Mouse (Mus musculus) layer of hippocampus, adult 9-11 months (tissue): ENCODE data around the gene Ereg.

Experiments
- DNase-seq: peaks from one replicate; pipeline ENCODE4 v3.0.0; 2022

Ereg gene

DNA sequence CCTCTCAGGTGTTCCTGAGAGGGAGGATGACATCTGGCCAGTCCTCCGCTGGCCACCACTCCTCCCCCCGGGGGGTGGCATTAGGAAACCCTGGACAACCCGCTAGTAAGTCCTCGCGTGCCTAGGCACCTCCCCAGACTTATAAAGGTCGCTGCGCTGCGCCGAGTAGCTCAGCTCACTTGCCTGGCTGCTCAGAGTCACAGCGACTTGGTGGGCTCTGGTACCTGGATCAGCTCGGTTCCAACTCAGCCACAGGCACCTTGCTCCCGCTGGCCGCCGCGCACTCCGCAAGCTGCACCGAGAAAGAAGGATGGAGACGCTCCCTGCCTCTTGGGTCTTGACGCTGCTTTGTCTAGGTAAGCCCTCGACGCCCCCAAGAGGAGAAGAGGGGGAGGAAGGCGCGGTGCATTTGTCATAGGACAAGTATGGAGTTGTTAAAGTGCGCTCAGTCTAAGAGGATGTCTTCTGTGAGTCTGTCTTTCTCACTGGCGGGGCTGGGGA lies at the start of gene Ereg:
Gene Ereg (plus strand): TSS at position 173 of the 501 bp plus-strand sequence.
- DNase-seq: no peak

- DNase-seq: no peak
Measured at GRCm38 (mm10) chr5:91027164-91027563, 47.3 kb upstream of the Ereg start, which contains the start of gene Epgn. Epgn (plus strand) TSS chr5:91027464.

DNA sequence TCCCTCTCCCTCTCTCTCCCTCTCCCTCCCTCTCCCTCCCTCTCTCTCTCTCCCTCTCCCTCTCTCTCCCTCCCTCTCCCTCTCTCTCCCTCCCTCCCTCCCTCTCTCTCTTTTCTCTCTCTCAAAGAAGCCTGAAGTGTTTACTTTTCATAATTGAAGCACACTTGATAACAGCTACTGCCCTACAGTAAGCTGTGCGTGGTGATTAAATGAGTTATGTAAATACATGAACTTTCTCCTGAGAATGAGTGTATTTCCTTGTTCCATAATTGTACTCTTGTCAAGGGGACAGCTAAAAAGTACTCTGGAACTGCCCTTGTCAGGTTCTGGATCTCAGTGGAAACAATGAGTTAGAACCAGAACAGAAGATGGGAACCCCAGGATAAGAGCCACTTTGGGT lies 46.6 kb upstream of the Ereg start:
- no peak for DNase-seq

DNA sequence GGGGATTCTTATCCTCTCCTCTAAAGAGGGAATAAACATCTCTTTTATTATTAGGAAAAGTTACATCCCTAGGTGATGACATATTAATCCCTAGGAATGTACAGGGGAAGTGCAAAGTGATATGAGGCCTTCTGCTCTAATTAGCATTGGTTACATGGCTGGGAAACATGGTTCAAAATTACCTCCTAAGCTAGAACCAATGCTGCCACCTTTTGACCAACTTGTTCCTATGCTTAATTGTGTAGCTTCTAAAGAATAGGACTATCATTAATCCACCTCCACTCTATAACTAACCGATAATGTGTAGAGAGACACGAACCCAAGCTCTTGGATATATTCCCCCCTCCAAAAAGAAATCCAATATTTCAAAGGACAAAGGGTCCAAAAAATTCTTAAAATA lies 43.8 kb upstream of the Ereg start:
- DNase-seq: no peak

DNA sequence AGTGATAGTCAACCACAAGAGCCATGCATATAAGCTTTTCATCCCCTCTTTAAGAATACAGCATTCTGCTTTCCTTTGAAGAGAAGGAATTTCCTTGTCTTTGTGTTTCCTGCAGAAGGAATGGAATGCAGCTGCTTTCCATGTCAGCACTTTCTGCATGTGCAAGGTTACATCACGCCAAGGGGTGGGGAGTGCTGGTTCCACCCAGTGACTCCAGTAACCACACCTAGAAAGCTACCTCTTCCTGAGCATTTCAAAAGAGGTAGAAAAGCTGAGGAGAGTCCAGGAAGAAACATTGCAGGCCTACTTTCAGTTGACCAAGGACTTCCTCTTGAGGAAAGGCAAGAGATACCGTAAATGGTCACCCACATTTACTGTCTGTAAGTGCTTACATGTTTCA lies 39.1 kb upstream of the Ereg start:
- no peak for DNase-seq

GRCm38 (mm10) chr5:91036628-91037027 lies 37.8 kb upstream of the Ereg start:
- DNase-seq: no peak

DNA sequence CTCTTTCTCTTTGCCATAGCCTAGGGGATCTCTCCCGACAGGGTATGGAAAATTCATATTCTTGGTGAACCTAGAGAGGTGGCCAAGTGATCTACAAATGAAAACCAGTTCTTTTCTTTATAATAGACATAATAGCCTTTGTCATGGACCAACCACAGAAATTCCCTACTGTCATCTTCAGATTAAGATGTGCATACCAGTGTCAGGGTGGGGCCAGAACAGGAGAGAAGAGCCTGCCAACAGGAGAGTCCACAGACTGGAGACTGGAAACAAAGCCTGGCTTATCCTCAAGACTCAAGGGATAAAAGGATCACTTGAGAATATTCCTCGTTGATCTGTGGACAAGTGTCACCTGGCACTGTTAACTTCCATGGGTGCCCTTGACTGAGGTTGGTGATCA lies 36.7 kb upstream of the Ereg start:
- no peak for DNase-seq

DNA sequence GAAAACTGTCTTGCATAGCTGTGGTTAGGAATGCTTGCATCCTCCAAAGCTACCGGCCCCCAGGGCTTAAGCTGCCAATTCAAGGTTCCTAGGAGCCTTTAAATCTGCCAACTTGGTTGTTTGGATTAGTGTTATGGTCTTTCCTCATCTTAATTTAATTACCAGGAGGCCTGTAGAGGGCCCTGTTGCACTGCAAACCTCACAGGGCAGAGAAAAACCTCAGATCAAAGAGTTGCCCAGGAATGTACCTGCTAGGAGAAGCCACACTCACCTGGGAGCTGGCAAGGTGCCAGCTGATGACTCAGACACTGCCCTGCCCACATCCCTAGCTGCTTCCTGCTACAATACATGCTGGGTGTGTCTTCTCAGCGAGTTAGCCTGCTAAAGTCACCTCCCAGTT lies 35.9 kb upstream of the Ereg start:
- DNase-seq: peak; percentile 6

DNA sequence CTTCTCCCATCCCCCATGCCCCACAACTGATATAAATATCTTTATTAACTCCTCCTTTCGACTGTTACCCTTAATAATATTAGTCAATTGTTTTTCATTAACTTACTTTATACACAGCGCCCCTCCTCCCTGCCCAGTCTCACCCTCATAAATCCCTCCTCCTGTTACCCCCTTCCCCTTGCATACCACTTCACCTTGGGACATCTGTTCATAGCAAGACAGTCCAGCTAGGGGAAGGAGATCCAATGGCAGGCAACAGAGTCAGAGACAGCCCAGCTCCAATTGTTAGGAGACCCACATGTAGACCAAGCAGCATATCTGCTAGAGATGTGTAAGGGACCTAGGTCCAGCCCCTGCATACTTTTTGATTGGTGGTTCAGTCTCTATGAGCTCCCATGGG lies 35.5 kb upstream of the Ereg start:
- DNase-seq: no peak

- no peak for DNase-seq
Measured at GRCm38 (mm10) chr5:91047987-91048386, 26.4 kb upstream of the Ereg start.

DNA sequence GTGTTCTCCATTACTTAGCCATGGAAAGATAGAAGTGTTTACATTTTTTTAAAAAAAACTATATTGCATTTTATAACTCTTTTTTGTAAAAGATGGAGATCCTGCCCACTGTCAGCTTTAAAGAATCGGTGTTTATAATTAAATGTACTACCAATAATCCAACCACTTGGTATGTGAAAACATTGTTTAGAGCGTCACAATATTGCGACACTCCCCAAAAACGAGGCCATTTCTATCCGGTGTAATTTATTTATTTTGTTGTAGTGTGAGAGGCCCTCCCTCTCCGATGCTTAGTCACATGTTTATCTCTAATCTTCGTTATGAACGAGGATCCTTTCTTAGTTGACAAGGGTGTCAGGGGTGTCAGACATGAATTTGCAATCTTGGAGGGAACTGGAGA lies 26.0 kb upstream of the Ereg start:
- no peak for DNase-seq

- peak; percentile 10 for DNase-seq
Measured at GRCm38 (mm10) chr5:91072340-91072739, 2.1 kb upstream of the Ereg start.

DNA sequence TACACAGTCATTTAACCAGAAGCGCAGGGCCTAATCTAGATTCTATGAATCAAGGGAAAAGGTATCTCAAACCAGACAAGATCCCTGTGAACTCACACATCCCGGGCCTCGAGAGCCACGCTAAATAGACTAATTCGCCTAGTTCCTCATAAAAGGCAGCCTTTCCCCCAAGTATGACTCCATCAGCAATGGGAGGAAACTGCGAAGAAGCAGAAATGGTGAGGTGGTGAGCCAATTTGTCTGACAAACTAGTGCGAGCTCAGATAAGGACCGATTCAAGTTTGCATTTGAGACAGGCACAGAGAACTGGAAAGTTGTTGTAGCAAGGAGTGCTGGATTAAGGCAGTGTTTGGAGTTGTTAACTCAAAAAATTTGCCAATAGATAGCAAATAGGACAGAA lies 796 bp upstream of the Ereg start:
- no peak for DNase-seq

DNA sequence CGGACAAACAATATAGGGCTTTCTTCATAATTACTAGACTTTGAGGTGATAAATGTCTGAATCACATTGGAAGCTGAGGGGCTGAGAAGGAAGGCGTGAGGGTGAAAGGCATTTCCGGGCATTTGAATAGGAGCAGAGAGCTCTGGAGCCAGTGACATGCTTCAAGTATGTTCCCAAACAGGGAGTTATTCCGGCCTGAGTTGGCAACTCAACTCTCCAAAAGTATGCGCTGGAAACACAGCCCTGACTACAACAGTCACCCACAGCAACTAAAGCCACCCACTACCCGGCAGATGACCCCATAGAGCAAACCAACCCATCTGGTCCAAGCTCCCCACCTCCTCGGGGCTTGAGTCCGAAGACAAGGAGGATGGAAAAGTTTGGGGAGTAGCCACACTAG lies 396 bp upstream of the Ereg start:
- DNase-seq: no peak

DNA sequence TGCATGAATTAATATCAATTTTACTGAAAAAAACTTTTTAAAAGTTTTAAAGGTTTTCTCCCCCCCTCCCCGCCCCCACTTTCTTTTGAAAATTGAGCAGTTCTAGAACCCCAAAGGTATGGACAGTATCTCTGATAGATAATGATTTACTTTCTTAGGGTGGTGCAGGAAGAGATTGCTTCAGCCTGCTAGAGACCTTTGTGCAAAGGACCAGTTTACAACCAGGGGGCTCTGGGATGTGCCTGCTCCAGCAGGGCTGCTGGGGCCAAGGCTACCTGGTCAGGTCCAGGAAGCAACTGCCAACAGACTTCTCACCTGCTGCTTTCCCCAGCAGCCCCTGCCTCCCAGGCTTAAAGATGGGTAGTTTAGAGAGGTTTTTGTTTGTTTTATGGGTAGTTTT lies 599 bp downstream of the Ereg start:
- DNase-seq: no peak

GRCm38 (mm10) chr5:91083016-91083415 lies 8.6 kb downstream of the Ereg start:
- no peak for DNase-seq

- no peak for DNase-seq
Measured at GRCm38 (mm10) chr5:91085291-91085690, 10.9 kb downstream of the Ereg start.

GRCm38 (mm10) chr5:91090301-91090700 lies 15.9 kb downstream of the Ereg start:
- DNase-seq: no peak

- DNase-seq: no peak
Measured at GRCm38 (mm10) chr5:91097911-91098614, 23.6 kb downstream of the Ereg start.

DNA sequence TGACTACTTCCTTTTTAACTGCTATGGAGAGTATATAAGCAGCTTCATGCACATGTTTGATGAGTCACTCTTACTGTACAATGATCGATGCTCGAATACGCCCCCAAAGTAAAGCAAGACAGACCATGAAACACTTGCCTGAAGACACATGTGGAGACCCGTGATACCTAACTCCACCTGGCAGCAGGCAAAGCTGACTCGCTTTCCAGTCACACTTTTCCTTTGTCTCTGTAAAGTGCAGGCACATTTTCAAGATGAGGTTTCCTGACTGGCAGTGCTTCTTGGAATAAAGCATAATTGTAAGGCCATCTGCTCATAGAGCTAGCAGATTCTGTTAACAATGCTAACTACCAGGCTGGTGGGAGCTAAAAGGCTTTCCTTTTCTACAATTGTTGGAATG lies 27.3 kb downstream of the Ereg start:
- DNase-seq: peak; percentile 35

DNA sequence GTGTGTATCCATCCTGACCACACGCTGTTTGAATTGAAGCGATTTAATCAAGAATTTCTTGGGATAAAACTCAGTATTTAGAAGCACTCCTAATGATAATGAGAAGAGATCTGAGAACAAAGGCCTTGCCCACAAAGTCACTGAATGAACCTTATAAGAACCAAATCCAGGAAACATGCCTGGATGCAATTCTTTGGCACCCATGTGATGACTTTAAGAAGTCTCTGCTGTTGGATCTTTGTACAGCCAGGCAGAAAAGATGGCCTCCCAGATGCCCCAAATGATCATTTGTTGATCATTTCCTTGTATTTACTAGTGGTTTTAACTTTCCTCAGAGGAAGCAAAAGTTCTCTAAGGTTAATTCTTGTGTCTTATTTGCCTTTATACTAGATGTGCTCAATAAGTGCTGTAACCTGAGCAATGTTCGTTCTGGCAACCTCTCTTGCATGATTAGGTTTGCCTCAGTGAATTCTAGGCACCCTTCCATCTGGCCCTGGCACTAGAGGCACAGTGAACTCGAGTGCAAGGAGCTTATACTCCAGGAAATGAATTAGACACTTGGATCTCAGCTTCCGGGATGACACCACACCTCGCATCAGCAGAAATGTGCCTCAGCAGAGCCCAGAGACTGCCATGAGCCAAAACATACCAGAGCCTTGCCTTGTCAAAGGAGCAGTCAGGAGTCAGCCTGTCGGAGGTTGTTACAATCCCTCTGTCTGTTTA lies 29.7 kb downstream of the Ereg start:
- DNase-seq: no peak

- no peak for DNase-seq
Measured at GRCm38 (mm10) chr5:91106248-91106647, 31.8 kb downstream of the Ereg start.

- no peak for DNase-seq
Measured at GRCm38 (mm10) chr5:91110023-91110670, 35.7 kb downstream of the Ereg start.

- no peak for DNase-seq
Measured at GRCm38 (mm10) chr5:91111019-91111418, 36.6 kb downstream of the Ereg start.
